Mouse (Mus musculus) brain, embryonic 18.5 days (tissue): Measurements from ENCODE around the gene Slc25a5.
"Not testable (repeated sequence)": the region's sequence is repeated elsewhere in the genome, so short reads cannot be mapped to it uniquely, and the experiment has no call there.

ENCODE experiments used
- DNase-seq: peaks from one replicate; pipeline ENCODE4 v3.0.0-alpha.2; 2012; ENCODE audit warnings: low read depth, low spot score

Slc25a5 gene

GRCm38 (mm10) chrX:36795424-36796162 is at the start of gene Slc25a5:
TSS of gene Slc25a5 (plus strand) at chrX:36795651.
- no peak for DNase-seq

GRCm38 (mm10) chrX:36746789-36747188 is 48.7 kb upstream of the Slc25a5 start:
- DNase-seq: no peak

GRCm38 (mm10) chrX:36748573-36748972 is 46.9 kb upstream of the Slc25a5 start:
- DNase-seq: no peak

GRCm38 (mm10) chrX:36749281-36749785 is 46.1 kb upstream of the Slc25a5 start:
- no peak for DNase-seq

- DNase-seq: no peak
Observed at GRCm38 (mm10) chrX:36750591-36750990, 44.9 kb upstream of the Slc25a5 start.

- DNase-seq: no peak
Observed at GRCm38 (mm10) chrX:36752586-36752985, 42.9 kb upstream of the Slc25a5 start.

- DNase-seq: no peak
Observed at GRCm38 (mm10) chrX:36757796-36758472, 37.5 kb upstream of the Slc25a5 start.

GRCm38 (mm10) chrX:36758566-36758965 is 36.9 kb upstream of the Slc25a5 start:
- no peak for DNase-seq

GRCm38 (mm10) chrX:36760946-36761635 is 34.4 kb upstream of the Slc25a5 start:
- DNase-seq: no peak

- no peak for DNase-seq
Observed at GRCm38 (mm10) chrX:36762289-36762688, 33.2 kb upstream of the Slc25a5 start.

GRCm38 (mm10) chrX:36762894-36763293 is 32.6 kb upstream of the Slc25a5 start:
- no peak for DNase-seq

- no peak for DNase-seq
Observed at GRCm38 (mm10) chrX:36763298-36763933, 32.0 kb upstream of the Slc25a5 start.

GRCm38 (mm10) chrX:36763934-36764317 is 31.5 kb upstream of the Slc25a5 start:
- DNase-seq: no peak

- DNase-seq: no peak
Observed at GRCm38 (mm10) chrX:36767386-36767785, 28.1 kb upstream of the Slc25a5 start.

- no peak for DNase-seq
Observed at GRCm38 (mm10) chrX:36772591-36772990, 22.9 kb upstream of the Slc25a5 start.

GRCm38 (mm10) chrX:36775520-36775919 is 19.9 kb upstream of the Slc25a5 start:
- no peak for DNase-seq

- no peak for DNase-seq
Observed at GRCm38 (mm10) chrX:36777694-36778093, 17.8 kb upstream of the Slc25a5 start.

GRCm38 (mm10) chrX:36789360-36789759 is 6.1 kb upstream of the Slc25a5 start:
- DNase-seq: no peak

- DNase-seq: no peak
Observed at GRCm38 (mm10) chrX:36794571-36794970, 880 bp upstream of the Slc25a5 start.

GRCm38 (mm10) chrX:36796163-36796581 is 721 bp downstream of the Slc25a5 start:
- DNase-seq: no peak

- DNase-seq: not testable (repeated sequence)
Observed at GRCm38 (mm10) chrX:36796734-36797133, 1.3 kb downstream of the Slc25a5 start.
